Mouse (Mus musculus) thymus, adult 18-20 months (tissue): ENCODE results near the gene Slc28a3.

ENCODE experiments used
- DNase-seq, 2 experiments: peaks; one replicate each; pipeline ENCODE4 v3.0.0; 2022; ENCODE audit warnings: mixed read lengths in 2 of 2

The Slc28a3 gene

DNA sequence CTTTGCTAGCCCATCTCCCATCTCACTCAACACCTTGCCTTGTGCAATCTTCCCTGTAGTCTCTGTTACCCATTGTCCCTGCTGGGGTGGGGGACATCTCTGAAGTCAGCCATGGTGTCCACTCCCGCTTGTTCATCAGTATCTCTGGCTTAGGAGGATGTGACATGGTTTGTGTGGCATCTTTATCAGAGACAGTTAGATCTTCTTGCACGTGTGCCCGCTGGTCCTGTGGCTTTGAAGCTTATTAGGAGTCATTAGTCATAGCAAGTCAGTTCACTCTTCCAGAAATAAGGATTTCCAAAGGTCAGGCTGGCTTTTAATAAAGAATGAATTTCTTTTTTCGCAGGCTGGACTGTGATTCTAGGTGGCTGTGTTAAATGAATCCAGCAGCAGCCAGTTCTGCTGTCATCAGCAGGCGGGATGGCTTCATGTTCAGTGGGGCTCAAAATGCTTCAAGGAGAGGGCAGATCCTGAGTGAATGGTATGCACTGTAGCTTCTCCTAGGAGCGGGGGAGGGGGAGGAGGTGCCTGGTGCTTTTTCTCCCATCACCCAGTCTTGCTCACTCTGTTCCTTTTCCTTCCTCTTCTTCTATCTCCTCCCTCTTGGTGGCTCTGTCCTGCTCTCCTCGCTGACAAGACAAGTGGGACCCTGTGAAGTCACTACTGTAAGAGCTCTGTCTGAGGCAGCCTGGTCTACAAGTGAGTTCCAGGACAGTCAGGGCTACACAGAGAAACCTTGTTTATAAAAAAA is 89.9 kb downstream of the Slc28a3 start:
- DNase-seq: no peak

DNA sequence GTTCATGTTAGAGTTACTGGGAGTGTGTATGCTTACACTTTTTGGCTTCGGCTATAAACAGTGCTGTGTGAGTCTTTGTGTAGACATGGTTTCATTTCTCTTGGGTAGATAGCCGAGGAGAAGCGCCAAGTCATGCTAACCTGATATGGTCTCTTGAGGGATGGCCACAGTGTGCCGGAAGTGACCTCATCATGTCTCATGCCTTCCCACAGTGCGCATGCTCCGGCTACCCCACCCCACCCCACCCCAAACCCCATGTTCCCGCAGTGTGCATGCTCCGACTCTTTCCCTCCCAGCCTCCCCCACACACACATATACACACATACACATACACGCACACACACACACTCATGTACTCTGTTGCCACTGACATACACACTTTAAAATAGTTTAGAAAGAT is 90.6 kb downstream of the Slc28a3 start:
- DNase-seq: no peak

DNA sequence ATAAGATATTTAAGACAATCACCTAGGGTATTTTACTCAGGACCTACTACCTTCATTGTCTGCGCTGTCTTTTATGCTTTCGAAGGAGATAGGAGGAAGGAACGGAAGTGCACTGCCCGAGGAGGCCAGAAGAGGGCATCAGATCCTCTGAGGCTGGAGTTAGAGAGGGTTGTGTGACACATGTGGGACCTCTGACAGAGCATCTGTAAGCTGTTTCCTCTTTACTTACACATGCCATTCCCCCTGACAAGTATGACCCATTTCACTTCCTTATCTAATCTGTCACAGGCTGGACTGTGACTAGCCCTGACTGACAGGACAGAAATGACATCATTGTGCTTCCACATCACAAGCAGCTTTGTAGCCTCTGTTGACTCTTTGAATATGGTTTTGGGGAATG is 94.4 kb downstream of the Slc28a3 start:
- DNase-seq: no peak

DNA sequence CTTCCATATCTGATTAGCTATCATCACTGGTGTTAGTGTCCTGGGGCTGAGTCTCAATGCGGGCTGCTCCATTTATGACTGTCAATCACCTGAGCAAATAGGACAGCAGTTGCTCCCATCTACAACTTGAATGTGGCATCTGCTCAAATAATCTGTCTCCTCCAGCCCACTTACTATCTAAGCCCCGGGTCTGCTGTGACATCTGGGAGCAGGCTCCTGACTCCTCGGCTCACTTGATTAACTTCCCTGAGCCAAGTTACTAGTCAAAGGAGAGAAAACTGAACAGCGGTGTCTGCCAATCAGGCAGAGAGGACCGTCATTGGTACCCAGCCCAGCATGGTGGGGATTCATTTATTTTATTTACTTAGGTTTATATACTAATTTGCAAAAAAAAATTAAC is 95.0 kb downstream of the Slc28a3 start:
- no peak for DNase-seq

DNA sequence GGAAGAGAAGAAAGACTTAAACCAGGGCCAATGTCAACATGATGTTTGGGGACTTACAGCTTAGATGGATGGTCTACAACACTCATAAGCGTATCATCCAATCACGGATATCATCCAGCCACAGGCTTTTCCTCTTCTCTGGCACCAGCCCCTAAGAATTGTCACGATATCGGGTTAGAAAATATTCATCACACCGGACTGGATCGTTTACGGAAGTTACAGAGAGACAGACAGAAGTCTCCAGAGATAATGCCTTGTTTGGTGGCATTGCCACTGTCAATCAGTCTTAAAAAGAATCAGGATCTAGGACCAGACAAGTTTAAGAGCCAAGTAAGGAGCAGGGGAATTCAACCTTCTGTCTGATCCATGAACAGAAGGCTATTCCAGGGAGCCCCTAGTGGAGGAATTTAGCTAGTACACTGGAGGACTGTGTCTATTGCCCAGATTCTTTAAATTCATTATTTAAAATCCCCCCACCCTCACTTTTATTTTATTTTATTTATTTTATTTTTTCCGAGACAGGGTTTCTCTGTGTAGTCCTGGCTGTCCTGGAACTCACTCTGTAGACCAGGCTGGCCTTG is 96.4 kb downstream of the Slc28a3 start:
- DNase-seq: no peak

DNA sequence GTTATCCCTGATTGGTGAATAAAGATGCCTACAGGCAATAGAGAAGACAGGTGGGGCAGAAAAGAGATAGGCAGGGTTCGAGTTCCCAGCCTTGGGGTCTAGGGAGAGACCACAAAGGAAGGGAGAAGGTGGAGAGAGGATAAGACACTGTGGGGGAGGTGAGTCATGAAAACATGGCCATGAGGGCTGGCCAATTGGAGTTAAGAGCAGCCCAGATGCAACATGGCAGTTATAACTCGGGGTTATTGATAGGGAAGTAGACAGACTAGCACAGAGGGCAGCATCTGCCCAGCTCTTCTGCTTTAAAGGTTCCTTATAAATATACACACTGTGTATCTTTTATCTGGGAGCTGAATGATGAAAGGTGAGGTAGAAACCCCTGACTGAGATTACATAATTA is 98.8 kb downstream of the Slc28a3 start:
- DNase-seq: no peak

DNA sequence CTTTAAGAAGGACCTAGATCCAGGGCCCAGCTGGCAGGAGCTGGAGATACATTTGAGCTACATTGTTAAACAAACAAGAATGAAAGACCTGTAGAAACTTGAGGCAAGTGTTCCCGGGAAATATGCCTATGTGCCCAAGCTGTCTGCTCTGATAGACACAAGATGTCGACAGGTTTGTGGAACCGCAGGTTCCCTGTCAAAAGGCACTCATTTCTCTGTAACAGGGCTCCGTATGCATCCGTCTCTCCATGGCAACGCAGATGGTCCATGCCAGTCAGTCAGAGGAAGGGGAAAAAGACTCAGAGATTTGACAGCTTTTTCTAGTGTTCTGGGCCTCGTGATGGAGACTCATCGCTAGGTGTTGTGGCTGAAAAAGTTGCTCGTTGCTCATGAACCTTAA is 99.4 kb downstream of the Slc28a3 start:
- DNase-seq: no peak

DNA sequence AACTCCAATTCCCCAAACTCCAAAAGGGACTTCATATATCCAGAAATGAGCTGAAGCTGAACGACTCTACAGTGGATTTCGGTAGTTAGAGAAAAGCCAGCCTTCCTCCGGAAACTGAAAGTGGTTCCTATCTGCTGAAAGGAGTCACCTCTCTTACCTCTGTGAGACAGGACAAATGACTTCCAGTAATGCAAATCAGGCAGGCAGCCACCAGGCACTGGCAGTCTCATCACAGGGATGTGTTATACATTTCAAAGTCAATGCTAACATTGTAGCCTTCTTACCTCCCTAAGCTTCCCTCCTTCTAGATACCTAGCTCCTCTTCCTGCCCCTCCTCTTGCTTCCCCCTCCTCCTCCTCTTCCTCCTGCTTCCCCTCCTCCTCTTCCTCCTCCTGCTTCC is 101.4 kb downstream of the Slc28a3 start:
- DNase-seq: no peak

DNA sequence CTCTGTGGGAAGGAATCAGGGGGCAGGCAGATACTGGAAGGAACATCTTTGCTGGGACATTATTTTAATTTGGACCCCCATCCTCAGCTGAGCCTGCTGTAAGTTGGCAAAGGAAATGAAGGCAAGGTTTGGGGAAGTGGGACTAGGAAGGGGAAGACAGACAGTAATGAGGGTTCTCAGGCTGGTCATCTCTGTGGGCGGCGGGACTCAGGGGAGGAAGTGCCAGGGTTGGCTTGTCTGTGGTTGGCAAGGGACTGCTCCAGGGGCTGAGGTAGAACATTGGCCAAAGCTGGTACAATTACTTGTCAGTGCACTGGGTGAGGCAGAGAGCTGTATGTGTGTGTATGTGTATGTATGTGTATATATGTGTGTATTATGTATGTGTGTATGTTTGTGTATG is 107.1 kb downstream of the Slc28a3 start:
- no peak for DNase-seq

DNA sequence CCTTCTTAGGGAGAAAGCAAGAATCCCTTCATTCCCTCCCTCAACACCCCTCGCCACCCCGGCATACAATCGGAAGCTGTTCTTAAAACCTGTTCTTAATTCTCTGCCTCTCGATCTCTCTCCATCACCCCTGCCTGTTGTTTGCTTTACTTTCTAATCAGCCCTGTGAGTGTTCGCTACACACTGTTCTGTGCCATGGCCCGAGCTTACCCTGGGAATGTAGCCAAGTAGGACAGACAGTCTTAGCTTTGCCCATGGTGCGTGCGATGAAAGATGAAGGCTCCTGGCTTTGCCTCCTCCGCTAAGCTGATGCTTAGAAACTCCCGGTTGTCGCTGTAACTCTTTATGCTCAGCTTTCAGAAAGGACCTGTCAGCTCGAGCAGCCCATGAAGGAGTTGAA is 112.9 kb downstream of the Slc28a3 start:
- DNase-seq: no peak
